Mouse (Mus musculus): ENCODE results near the gene Tyw5.
A peak's percentile ranks its signal among the peaks of the same experiment; 100 is the strongest.

Gene Tyw5

DNA sequence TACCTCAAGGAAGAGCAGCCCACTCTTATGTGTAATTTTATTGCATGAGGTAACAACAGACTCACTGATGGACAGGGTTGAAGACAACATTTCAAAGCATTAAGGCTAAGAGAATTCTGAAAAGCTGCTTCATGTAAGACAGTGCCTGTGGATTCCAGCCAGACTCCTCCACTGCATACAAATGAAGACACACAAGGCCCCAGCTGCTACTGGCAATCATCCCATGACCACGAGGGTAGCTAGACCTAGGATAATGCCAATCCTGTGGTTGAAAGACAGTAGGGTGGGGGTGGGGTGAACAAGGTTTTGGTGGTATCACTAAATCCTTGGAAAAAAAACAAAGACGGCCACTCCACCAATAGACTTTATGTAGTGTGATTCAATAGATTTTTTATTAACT, 19.0 kb downstream of the Tyw5 start:
- no peak for DNase-seq (ENCODE audit: extremely low read depth, low read depth, low spot score)

DNA sequence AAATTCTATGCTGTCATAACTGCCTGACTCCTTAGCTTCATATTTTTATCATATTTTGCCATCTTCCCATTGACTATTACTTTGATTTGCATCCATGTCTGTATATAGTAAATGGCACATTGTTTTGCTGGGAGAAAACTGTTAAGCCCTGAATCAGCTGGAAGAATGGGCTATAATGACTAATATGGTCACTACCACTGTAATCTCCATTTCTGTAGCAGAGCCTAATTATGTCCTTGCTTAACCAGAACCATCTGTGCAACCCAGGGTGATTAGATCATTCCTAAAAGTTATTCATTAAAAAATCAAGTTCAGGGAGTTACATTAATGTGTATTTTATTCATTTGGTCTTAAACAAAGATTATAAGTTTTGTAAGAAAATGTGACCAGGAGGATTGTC, 20.4 kb downstream of the Tyw5 start:
- DNase-seq (ENCODE audit: extremely low read depth, low read depth, low spot score) = no peak

GRCm38 (mm10) chr1:57377376-57378341, 29.2 kb downstream of the Tyw5 start, which contains the start of gene 1700066M21Rik:
1700066M21Rik (plus strand) TSS chr1:57377620.
- no peak for DNase-seq (ENCODE audit: extremely low read depth, low read depth, low spot score)

DNA sequence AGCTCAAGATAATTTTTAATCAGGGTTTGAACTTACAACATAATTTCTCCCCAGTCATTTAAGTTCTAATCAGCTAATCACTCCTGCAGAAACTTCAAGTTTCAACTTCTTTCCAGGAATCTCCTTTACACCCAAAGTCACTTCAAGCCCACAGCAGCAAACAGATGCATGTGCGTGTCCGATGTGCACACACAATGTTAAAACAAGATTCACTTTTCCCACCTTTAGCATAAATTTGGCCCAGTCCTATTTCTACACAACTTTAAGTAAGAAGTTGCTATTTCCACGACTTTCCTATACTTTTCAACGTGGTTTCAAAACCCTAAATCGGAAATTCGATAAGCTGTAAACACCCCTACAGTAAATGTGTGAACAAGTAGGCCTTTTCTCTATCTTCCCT, 30.1 kb downstream of the Tyw5 start:
- DNase-seq (ENCODE audit: extremely low read depth, low read depth, low spot score) = no peak

GRCm38 (mm10) chr1:57375276-57375675, 31.6 kb downstream of the Tyw5 start:
- no peak for DNase-seq (ENCODE audit: extremely low read depth, low read depth, low spot score)

GRCm38 (mm10) chr1:57370451-57370850, 36.5 kb downstream of the Tyw5 start:
- DNase-seq (ENCODE audit: extremely low read depth, low read depth, low spot score) = no peak

DNA sequence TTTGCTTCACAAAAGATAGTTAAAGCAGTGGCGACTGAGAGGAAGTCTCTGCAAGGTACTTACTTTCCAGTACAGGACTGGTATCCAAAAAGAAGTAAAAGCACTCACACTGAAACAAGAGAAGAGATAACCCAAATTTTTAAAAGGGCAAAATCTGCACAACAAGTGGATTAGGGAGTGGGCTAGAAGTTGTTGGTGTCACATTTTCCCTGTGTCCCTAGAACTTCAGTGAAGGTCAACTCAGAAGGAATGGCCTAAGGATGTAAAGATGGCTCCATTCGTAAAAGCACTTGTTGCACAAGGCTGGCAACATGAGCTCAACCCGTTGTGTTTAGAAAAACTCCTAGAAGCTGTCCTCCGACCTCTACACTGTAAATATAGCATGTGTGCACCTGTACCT, 37.8 kb downstream of the Tyw5 start:
- DNase-seq (ENCODE audit: extremely low read depth, low read depth, low spot score) = no peak

GRCm38 (mm10) chr1:57367446-57367845, 39.5 kb downstream of the Tyw5 start:
- DNase-seq (ENCODE audit: extremely low read depth, low read depth, low spot score) = peak; percentile 65

- DNase-seq (ENCODE audit: extremely low read depth, low read depth, low spot score) = no peak
These were observed 48.4 kb downstream of the Tyw5 start for GRCm38 (mm10) chr1:57358546-57358945.

DNA sequence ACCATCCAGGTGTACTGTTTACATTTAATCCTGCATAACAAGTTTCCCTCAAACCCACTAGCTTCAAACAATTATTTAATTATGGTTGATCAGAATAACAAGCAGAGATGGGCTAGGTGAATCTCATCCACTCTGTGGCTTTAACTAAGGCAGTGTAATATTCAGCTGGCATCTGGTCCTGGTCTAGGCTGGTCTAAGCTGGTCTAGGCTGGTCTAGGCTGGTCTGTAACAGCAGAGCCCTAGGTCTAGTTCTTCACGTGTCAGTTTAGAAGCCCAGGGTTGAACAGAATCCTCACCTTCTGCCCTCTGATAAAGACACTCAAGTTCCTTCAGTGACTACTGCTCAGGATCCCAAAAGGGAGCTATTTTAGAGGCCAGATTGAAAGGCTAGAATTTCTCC, 55.0 kb downstream of the Tyw5 start:
- DNase-seq (ENCODE audit: extremely low read depth, low read depth, low spot score) = no peak

GRCm38 (mm10) chr1:57347487-57347886, 59.4 kb downstream of the Tyw5 start:
- DNase-seq (ENCODE audit: extremely low read depth, low read depth, low spot score) = no peak

GRCm38 (mm10) chr1:57341197-57341596, 65.7 kb downstream of the Tyw5 start:
- no peak for DNase-seq (ENCODE audit: extremely low read depth, low read depth, low spot score)

- DNase-seq (ENCODE audit: extremely low read depth, low read depth, low spot score) = no peak
These were observed 67.6 kb downstream of the Tyw5 start for GRCm38 (mm10) chr1:57339156-57339796.

All from fat pad, adult 2 months (tissue).